Mouse (Mus musculus): ENCODE data around the gene Pde4d. TPM values are rescaled to one million over a fixed set of nuclear protein-coding genes. Genes with fewer than 3 reads are reported as not detected.

Gene Pde4d
- polyA plus RNA-seq, 1 experiment from 2014 or later: 20.5 TPM

- no peak for ATAC-seq
- WGBS: 28% methylated on average over 9 of the region's 9 CpGs
- Histone ChIP-seq H3K4me3 (replicated peaks; ENCODE audit: low read length) (no peak overlapping the region), H3K27ac (ENCODE audit: low read length) (no peak overlapping the region), H3K4me2 (ENCODE audit: low read length) (no peak overlapping the region), H3K9ac (replicated peaks; ENCODE audit: low read depth, low read length) (no peak overlapping the region), H3K36me3 (ENCODE audit: control insufficient read depth, insufficient read depth) (no peaks in the 10 kb centered on the region), H3K4me1 (replicated peaks; ENCODE audit: control insufficient read depth, insufficient read depth, low read length) (no peaks in the 10 kb centered on the region), H3K27me3 (replicated peaks; ENCODE audit: control insufficient read depth, insufficient read depth, low read length) (no peaks in the 10 kb centered on the region), H3K9me3 (ENCODE audit: control insufficient read depth, low read length) (no peaks in the 10 kb centered on the region)
Measured at GRCm38 (mm10) chr13:109168556-109169334, 719.0 kb downstream of the Pde4d start.

GRCm38 (mm10) chr13:109169335-109169606 lies 719.5 kb downstream of the Pde4d start:
- ATAC-seq: no peak
- Histone ChIP-seq H3K4me2 (ENCODE audit: low read length) (no peak overlapping the region), H3K4me3 (replicated peaks; ENCODE audit: low read length) (no peak overlapping the region), H3K36me3 (ENCODE audit: control insufficient read depth, insufficient read depth) (no peaks in the 10 kb centered on the region), H3K4me1 (replicated peaks; ENCODE audit: control insufficient read depth, insufficient read depth, low read length) (no peaks in the 10 kb centered on the region), H3K9me3 (ENCODE audit: control insufficient read depth, low read length) (no peaks in the 10 kb centered on the region), H3K27ac (ENCODE audit: low read length) (no peak overlapping the region), H3K9ac (replicated peaks; ENCODE audit: low read depth, low read length) (no peak overlapping the region), H3K27me3 (replicated peaks; ENCODE audit: control insufficient read depth, insufficient read depth, low read length) (no peaks in the 10 kb centered on the region)
- 76% methylated on average over 2 of the region's 2 CpGs for WGBS

GRCm38 (mm10) chr13:109171688-109172087 lies 721.9 kb downstream of the Pde4d start:
- ATAC-seq: no peak
- 80% methylated on average over 7 of the region's 7 CpGs for WGBS
- H3K4me1 ChIP-seq (replicated peaks; ENCODE audit: control insufficient read depth, insufficient read depth, low read length): no peaks in the 10 kb centered on the region; the same call in 1 of the 2 replicates
- H3K4me2 ChIP-seq (ENCODE audit: low read length): no peak overlapping the region
- no peaks in the 10 kb centered on the region for H3K27me3 ChIP-seq (replicated peaks; ENCODE audit: control insufficient read depth, insufficient read depth, low read length)
- H3K36me3 ChIP-seq (ENCODE audit: control insufficient read depth, insufficient read depth): no peaks in the 10 kb centered on the region
- H3K9me3 ChIP-seq (ENCODE audit: control insufficient read depth, low read length): no peaks in the 10 kb centered on the region
- no peak overlapping the region for H3K4me3 ChIP-seq (replicated peaks; ENCODE audit: low read length)
- no peak overlapping the region for H3K27ac ChIP-seq (ENCODE audit: low read length)
- no peak overlapping the region for H3K9ac ChIP-seq (replicated peaks; ENCODE audit: low read depth, low read length)

- no peak for ATAC-seq
- Histone ChIP-seq H3K27ac (ENCODE audit: low read length) (no peak overlapping the region), H3K9ac (replicated peaks; ENCODE audit: low read depth, low read length) (no peak overlapping the region), H3K27me3 (replicated peaks; ENCODE audit: control insufficient read depth, insufficient read depth, low read length) (no peaks in the 10 kb centered on the region), H3K4me1 (replicated peaks; ENCODE audit: control insufficient read depth, insufficient read depth, low read length) (no peaks in the 10 kb centered on the region; the same call in 1 of the 2 replicates), H3K9me3 (ENCODE audit: control insufficient read depth, low read length) (no peaks in the 10 kb centered on the region), H3K4me3 (replicated peaks; ENCODE audit: low read length) (no peak overlapping the region), H3K4me2 (ENCODE audit: low read length) (no peak overlapping the region), H3K36me3 (ENCODE audit: control insufficient read depth, insufficient read depth) (no peaks in the 10 kb centered on the region)
- WGBS: 82% methylated on average over 6 of the region's 6 CpGs
Measured at GRCm38 (mm10) chr13:109175281-109175680, 725.5 kb downstream of the Pde4d start.

GRCm38 (mm10) chr13:109175852-109176621 lies 726.3 kb downstream of the Pde4d start:
- Histone ChIP-seq H3K9ac (replicated peaks; ENCODE audit: low read depth, low read length) (no peak overlapping the region), H3K36me3 (ENCODE audit: control insufficient read depth, insufficient read depth) (no peaks in the 10 kb centered on the region), H3K27me3 (replicated peaks; ENCODE audit: control insufficient read depth, insufficient read depth, low read length) (no peaks in the 10 kb centered on the region), H3K4me3 (replicated peaks; ENCODE audit: low read length) (no peak overlapping the region), H3K9me3 (ENCODE audit: control insufficient read depth, low read length) (no peaks in the 10 kb centered on the region), H3K27ac (ENCODE audit: low read length) (no peak overlapping the region), H3K4me2 (ENCODE audit: low read length) (no peak overlapping the region), H3K4me1 (replicated peaks; ENCODE audit: control insufficient read depth, insufficient read depth, low read length) (no peaks in the 10 kb centered on the region; the same call in 1 of the 2 replicates)
- no peak for ATAC-seq
- 79% methylated on average over 11 of the region's 11 CpGs for WGBS

GRCm38 (mm10) chr13:109181363-109181762 lies 731.6 kb downstream of the Pde4d start:
- 59% methylated on average over 6 of the region's 6 CpGs for WGBS
- no peaks in the 10 kb centered on the region for H3K36me3 ChIP-seq (ENCODE audit: control insufficient read depth, insufficient read depth)
- H3K4me3 ChIP-seq (replicated peaks; ENCODE audit: low read length): no peak overlapping the region
- H3K4me2 ChIP-seq (ENCODE audit: low read length): no peak overlapping the region
- no peaks in the 10 kb centered on the region for H3K4me1 ChIP-seq (replicated peaks; ENCODE audit: control insufficient read depth, insufficient read depth, low read length)
- no peaks in the 10 kb centered on the region for H3K9me3 ChIP-seq (ENCODE audit: control insufficient read depth, low read length)
- ATAC-seq: no peak
- H3K27ac ChIP-seq (ENCODE audit: low read length): no peak overlapping the region
- H3K9ac ChIP-seq (replicated peaks; ENCODE audit: low read depth, low read length): no peak overlapping the region
- no peaks in the 10 kb centered on the region for H3K27me3 ChIP-seq (replicated peaks; ENCODE audit: control insufficient read depth, insufficient read depth, low read length)

GRCm38 (mm10) chr13:109190652-109191051 lies 740.9 kb downstream of the Pde4d start:
- WGBS: 76% methylated on average over 4 of the region's 4 CpGs
- ATAC-seq: peak; percentile 72
- Histone ChIP-seq H3K4me3 (replicated peaks; ENCODE audit: low read length) (no peak overlapping the region), H3K36me3 (ENCODE audit: control insufficient read depth, insufficient read depth) (no peaks in the 10 kb centered on the region), H3K27me3 (replicated peaks; ENCODE audit: control insufficient read depth, insufficient read depth, low read length) (no peaks in the 10 kb centered on the region), H3K4me1 (replicated peaks; ENCODE audit: control insufficient read depth, insufficient read depth, low read length) (no peaks in the 10 kb centered on the region), H3K9me3 (ENCODE audit: control insufficient read depth, low read length) (no peaks in the 10 kb centered on the region), H3K27ac (ENCODE audit: low read length) (no peak overlapping the region), H3K4me2 (ENCODE audit: low read length) (no peak overlapping the region), H3K9ac (replicated peaks; ENCODE audit: low read depth, low read length) (no peak overlapping the region)

GRCm38 (mm10) chr13:109191176-109191575 lies 741.4 kb downstream of the Pde4d start:
- Histone ChIP-seq H3K27ac (ENCODE audit: low read length) (no peak overlapping the region), H3K36me3 (ENCODE audit: control insufficient read depth, insufficient read depth) (no peaks in the 10 kb centered on the region), H3K9me3 (ENCODE audit: control insufficient read depth, low read length) (no peaks in the 10 kb centered on the region), H3K4me3 (replicated peaks; ENCODE audit: low read length) (no peak overlapping the region), H3K9ac (replicated peaks; ENCODE audit: low read depth, low read length) (no peak overlapping the region), H3K4me2 (ENCODE audit: low read length) (no peak overlapping the region), H3K27me3 (replicated peaks; ENCODE audit: control insufficient read depth, insufficient read depth, low read length) (no peaks in the 10 kb centered on the region), H3K4me1 (replicated peaks; ENCODE audit: control insufficient read depth, insufficient read depth, low read length) (no peaks in the 10 kb centered on the region)
- WGBS: 80% methylated on average over 4 of the region's 4 CpGs
- ATAC-seq: no peak

GRCm38 (mm10) chr13:109205541-109205940 lies 755.8 kb downstream of the Pde4d start:
- Histone ChIP-seq H3K4me1 (replicated peaks; ENCODE audit: control insufficient read depth, insufficient read depth, low read length) (no peaks in the 10 kb centered on the region), H3K27ac (ENCODE audit: low read length) (no peak overlapping the region), H3K4me2 (ENCODE audit: low read length) (no peak overlapping the region), H3K27me3 (replicated peaks; ENCODE audit: control insufficient read depth, insufficient read depth, low read length) (no peaks in the 10 kb centered on the region), H3K4me3 (replicated peaks; ENCODE audit: low read length) (no peak overlapping the region), H3K36me3 (ENCODE audit: control insufficient read depth, insufficient read depth) (no peaks in the 10 kb centered on the region), H3K9ac (replicated peaks; ENCODE audit: low read depth, low read length) (no peak overlapping the region), H3K9me3 (ENCODE audit: control insufficient read depth, low read length) (no peaks in the 10 kb centered on the region)
- no peak for ATAC-seq
- 39% methylated on average over 9 of the region's 9 CpGs for WGBS

All from forebrain, embryonic 16.5 days (tissue).